Mouse (Mus musculus) limb, embryonic 15.5 days (tissue): ENCODE results near the gene Cand2. TPM values are rescaled to one million over a fixed set of nuclear protein-coding genes. Genes with fewer than 3 reads are reported as not detected.

ENCODE experiments used
- ATAC-seq: fragments of 200-750 bp; cut with Nextera tagmentation; 2 replicates; pipeline ENCODE4 v1.8.0; 2017; ENCODE audit warnings: low read depth, moderate TSS enrichment; ENCODE audit not compliant: insufficient number of reproducible peaks, low FRiP score, low TSS enrichment
- H3K27ac ChIP-seq: fragments of 300-500 bp; sonication (generic); 2 replicates; pipeline ENCODE4 v1.5.1; 2015; ENCODE audit warnings: moderate library complexity, mild to moderate bottlenecking, inconsistent platforms
- H3K27me3 ChIP-seq: fragments of 300-500 bp; sonication (generic); 2 replicates; pipeline ENCODE4 v1.6.1; 2015; ENCODE audit warnings: inconsistent platforms
- H3K36me3 ChIP-seq: fragments of 300-500 bp; sonication (generic); 2 replicates; pipeline ENCODE4 v1.6.1; 2015; ENCODE audit warnings: inconsistent platforms
- H3K4me1 ChIP-seq: fragments of 300-500 bp; sonication (generic); 2 replicates; pipeline ENCODE4 v1.6.1; 2015; ENCODE audit warnings: inconsistent platforms
- H3K4me2 ChIP-seq: fragments of 300-500 bp; sonication (generic); 2 replicates; pipeline ENCODE4 v1.6.1; 2015; ENCODE audit warnings: mild to moderate bottlenecking, inconsistent platforms
- H3K4me3 ChIP-seq: fragments of 300-500 bp; sonication (generic); 2 replicates; pipeline ENCODE4 v1.5.1; 2015; ENCODE audit warnings: mild to moderate bottlenecking, inconsistent platforms
- H3K9ac ChIP-seq: fragments of 300-500 bp; sonication (generic); 2 replicates; pipeline ENCODE4 v1.6.1; 2015; ENCODE audit warnings: inconsistent platforms
- H3K9me3 ChIP-seq: fragments of 300-500 bp; sonication (generic); 2 replicates; pipeline ENCODE4 v1.6.1; 2016; ENCODE audit warnings: inconsistent platforms
- WGBS: fragments of 180-500 bp; shearing (Covaris S2); methylation state at CpG from one replicate; pipeline ENCODE4 v1.1.7; 2015; 5-methylcytosine and 5-hydroxymethylcytosine counted together
- polyA plus RNA-seq: library from polyadenylated mRNA; unstranded; fragments of >200 nt; fragmentation: Nextera tagmentation; extraction: Ambion mirVana; gene quantifications from 2 replicates; pipeline ENCODE4 v1.2.1, GENCODE M21; 2015

Gene Cand2
- polyA plus RNA-seq: 33.8 and 36.2 TPM in 2 replicates

GRCm38 (mm10) chr6:115774501-115774921 lies at the start of gene Cand2:
Gene Cand2 (plus strand): TSS chr6:115774538.
- ATAC-seq: peak; percentile 85
- Histone ChIP-seq H3K4me3 (peak within 1 kb of the TSS; percentile 86), H3K36me3 (peaks cover 9% of the 10 kb centered on the region; the same call in 1 of the 2 replicates), H3K4me2 (peak within 1 kb of the TSS; percentile 74), H3K27me3 (no peaks in the 10 kb centered on the region), H3K27ac (peak within 1 kb of the TSS; percentile 91), H3K9ac (peak within 1 kb of the TSS; percentile 73), H3K9me3 (no peaks in the 10 kb centered on the region), H3K4me1 (peaks cover 25% of the 10 kb centered on the region)
- WGBS: 0% methylated on average over 18 of the region's 28 CpGs

DNA sequence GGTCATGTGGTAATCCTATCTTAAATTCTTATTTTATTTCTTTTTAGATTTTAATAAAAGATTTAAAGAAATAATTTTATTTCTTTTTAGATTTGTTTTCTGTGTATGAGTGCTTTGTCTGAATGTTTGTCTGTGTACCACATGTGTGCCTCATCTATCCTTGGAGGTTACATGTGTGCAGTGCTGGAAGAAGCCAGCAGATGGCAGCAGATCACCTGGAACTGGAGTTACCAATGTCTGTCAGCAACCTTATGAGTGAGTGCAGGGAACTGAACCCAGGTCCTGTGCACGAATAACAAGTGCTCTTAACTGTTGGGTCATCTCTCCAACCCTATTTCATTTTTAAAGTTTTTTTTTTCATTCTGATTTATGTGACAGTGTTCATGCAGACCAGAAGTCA lies 47.2 kb upstream of the Cand2 start:
- Histone ChIP-seq H3K9ac (no peak overlapping the region), H3K4me3 (no peak overlapping the region), H3K36me3 (no peaks in the 10 kb centered on the region), H3K4me1 (peaks cover 9% of the 10 kb centered on the region), H3K9me3 (no peaks in the 10 kb centered on the region), H3K27ac (no peak overlapping the region), H3K4me2 (no peak overlapping the region), H3K27me3 (no peaks in the 10 kb centered on the region)
- WGBS: 79% methylated on average over 1 of the region's 1 CpGs
- no peak for ATAC-seq

DNA sequence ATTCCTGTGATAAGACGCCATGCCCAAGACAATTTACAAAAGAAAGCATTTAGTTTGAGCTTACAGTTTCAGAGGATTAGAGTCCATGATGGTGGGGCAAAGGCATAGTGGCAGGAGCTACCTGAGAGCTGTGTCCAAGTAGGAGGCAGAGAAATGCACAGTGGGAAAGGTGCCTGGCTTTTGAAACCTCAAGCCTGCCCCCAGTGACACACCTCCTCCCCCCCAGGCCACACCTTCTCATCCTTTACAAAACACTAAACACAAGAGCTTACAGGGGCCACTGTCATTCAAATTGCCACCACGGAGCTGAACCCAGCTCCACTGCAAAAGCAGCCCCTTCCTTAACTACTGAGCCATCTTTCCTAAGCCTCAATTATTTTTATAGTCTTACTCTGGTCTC lies 46.8 kb upstream of the Cand2 start:
- no peak overlapping the region for H3K9ac ChIP-seq
- no peak overlapping the region for H3K4me2 ChIP-seq
- no peaks in the 10 kb centered on the region for H3K9me3 ChIP-seq
- no peaks in the 10 kb centered on the region for H3K36me3 ChIP-seq
- 55% methylated on average over 2 of the region's 2 CpGs for WGBS
- no peak overlapping the region for H3K4me3 ChIP-seq
- H3K27ac ChIP-seq: no peak overlapping the region
- peaks cover 9% of the 10 kb centered on the region for H3K4me1 ChIP-seq
- H3K27me3 ChIP-seq: no peaks in the 10 kb centered on the region
- no peak for ATAC-seq

DNA sequence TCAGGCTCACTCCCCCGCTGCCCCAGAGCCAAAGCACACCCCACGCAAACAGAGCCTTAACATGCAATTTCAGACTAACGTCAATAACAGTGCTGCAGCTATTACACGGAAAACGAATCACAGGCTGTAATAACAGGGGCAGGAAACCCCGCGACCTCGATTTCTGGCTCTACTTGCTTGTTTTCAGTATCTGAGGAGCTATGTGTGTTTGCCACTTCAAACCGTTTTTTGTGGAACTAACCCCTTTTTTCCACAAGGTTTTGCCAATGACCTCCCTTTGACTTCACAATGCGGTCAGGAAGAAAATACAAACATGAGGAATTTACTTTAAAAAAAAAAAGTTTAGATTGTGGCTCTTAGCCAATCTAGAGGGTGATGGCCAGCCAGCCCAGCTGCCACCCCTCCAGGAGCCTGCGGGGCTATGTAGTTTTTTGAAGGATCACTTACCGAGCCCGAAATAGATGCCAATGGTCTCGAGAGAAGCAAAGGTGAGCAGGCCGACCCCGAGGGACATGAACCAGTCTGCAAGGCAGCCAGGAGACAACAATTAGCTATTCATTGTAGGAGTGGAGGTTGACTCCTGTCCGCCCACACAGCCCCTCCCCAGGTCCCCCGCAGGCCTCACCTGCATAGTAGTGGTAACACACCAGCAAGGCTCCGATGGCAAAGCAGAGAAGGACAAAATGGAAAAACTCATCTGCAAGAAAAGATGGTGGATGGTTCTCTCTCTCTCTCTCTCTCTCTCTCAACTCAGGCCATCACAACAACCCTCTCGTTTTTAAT lies 43.6 kb upstream of the Cand2 start:
- Histone ChIP-seq H3K4me1 (peaks cover 13% of the 10 kb centered on the region), H3K27me3 (no peaks in the 10 kb centered on the region), H3K4me2 (peak overlapping the region; percentile 20), H3K27ac (peak overlapping the region; percentile 18; the same call in 1 of the 2 replicates), H3K9me3 (no peaks in the 10 kb centered on the region), H3K9ac (no peak overlapping the region), H3K4me3 (peak overlapping the region; percentile 14; the same call in 1 of the 2 replicates), H3K36me3 (no peaks in the 10 kb centered on the region)
- no peak for ATAC-seq
- 43% methylated on average over 20 of the region's 20 CpGs for WGBS

- peaks cover 13% of the 10 kb centered on the region for H3K4me1 ChIP-seq
- 77% methylated on average over 22 of the region's 22 CpGs for WGBS
- no peaks in the 10 kb centered on the region for H3K27me3 ChIP-seq
- ATAC-seq: no peak
- H3K4me3 ChIP-seq: no peak overlapping the region
- H3K9me3 ChIP-seq: no peaks in the 10 kb centered on the region
- no peak overlapping the region for H3K4me2 ChIP-seq
- H3K36me3 ChIP-seq: no peaks in the 10 kb centered on the region
- no peak overlapping the region for H3K9ac ChIP-seq
- no peak overlapping the region for H3K27ac ChIP-seq
These were observed 41.9 kb upstream of the Cand2 start for GRCm38 (mm10) chr6:115732341-115732928.

GRCm38 (mm10) chr6:115734909-115735308 lies 39.4 kb upstream of the Cand2 start:
- WGBS: 72% methylated on average over 4 of the region's 4 CpGs
- H3K4me2 ChIP-seq: no peak overlapping the region
- H3K27me3 ChIP-seq: no peaks in the 10 kb centered on the region
- no peak for ATAC-seq
- H3K27ac ChIP-seq: no peak overlapping the region
- H3K9me3 ChIP-seq: no peaks in the 10 kb centered on the region
- peaks cover 10% of the 10 kb centered on the region for H3K4me1 ChIP-seq
- no peaks in the 10 kb centered on the region for H3K36me3 ChIP-seq
- H3K9ac ChIP-seq: no peak overlapping the region
- H3K4me3 ChIP-seq: no peak overlapping the region

- H3K27me3 ChIP-seq: no peaks in the 10 kb centered on the region
- no peaks in the 10 kb centered on the region for H3K4me1 ChIP-seq
- ATAC-seq: no peak
- no peaks in the 10 kb centered on the region for H3K36me3 ChIP-seq
- H3K4me2 ChIP-seq: no peak overlapping the region
- 85% methylated on average over 5 of the region's 5 CpGs for WGBS
- no peaks in the 10 kb centered on the region for H3K9me3 ChIP-seq
- H3K27ac ChIP-seq: no peak overlapping the region
- H3K4me3 ChIP-seq: no peak overlapping the region
- H3K9ac ChIP-seq: no peak overlapping the region
These were observed 35.3 kb upstream of the Cand2 start for GRCm38 (mm10) chr6:115739056-115739455.

DNA sequence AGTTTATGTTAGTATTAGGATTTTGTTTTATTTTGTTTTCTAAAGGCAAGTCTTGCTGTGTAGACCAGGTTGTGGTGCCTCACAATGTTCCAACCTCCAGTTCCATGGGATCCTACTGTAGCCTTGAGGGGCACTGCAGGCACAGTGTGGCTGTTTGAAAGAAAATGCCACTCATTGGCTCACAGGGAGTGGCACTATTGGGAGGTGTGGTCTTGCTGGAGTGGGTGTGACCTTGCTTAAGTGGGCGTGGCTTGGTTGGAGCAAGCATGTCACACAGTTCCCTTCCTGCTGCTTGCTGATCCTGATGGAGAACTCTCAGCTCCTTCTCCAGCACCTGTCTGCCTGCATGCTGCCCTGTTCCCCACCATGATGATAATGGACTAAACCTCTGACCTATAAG lies 30.8 kb upstream of the Cand2 start:
- Histone ChIP-seq H3K27me3 (no peaks in the 10 kb centered on the region), H3K36me3 (no peaks in the 10 kb centered on the region), H3K4me1 (no peaks in the 10 kb centered on the region), H3K27ac (no peak overlapping the region), H3K9me3 (no peaks in the 10 kb centered on the region), H3K4me3 (no peak overlapping the region), H3K9ac (no peak overlapping the region), H3K4me2 (no peak overlapping the region)
- ATAC-seq: no peak
- 0% methylated on average over 1 of the region's 1 CpGs for WGBS

- H3K27me3 ChIP-seq: no peaks in the 10 kb centered on the region
- no peak overlapping the region for H3K4me3 ChIP-seq
- WGBS: 90% methylated on average over 1 of the region's 1 CpGs
These were observed 28.0 kb upstream of the Cand2 start for GRCm38 (mm10) chr6:115746326-115746725.

DNA sequence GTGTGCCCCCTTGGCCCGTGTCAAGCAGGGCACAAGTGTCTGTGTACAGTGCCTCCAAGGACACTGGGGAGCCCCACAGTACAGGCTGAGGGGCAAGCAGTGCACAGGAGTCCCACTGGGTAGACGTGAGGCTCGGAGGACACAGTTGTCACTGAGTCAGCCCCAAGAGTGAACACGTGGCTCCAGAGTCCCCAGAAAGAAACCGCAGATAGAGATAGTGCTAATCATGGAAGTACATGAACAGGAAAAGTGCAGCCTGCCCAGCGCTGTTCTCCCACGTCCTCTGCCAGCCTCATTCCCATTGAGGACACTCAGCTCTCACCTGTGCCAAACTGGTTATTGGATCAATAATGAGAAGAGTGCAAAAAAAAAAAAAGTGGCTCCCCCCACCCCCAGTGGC lies 18.8 kb upstream of the Cand2 start:
- no peak for ATAC-seq
- no peaks in the 10 kb centered on the region for H3K9me3 ChIP-seq
- 77% methylated on average over 7 of the region's 7 CpGs for WGBS
- H3K4me2 ChIP-seq: no peak overlapping the region
- no peak overlapping the region for H3K9ac ChIP-seq
- H3K4me1 ChIP-seq: 0 out of 2 replicates have a peak, but pooled peaks cover 6% of the 10 kb centered on the region
- no peak overlapping the region for H3K27ac ChIP-seq
- H3K4me3 ChIP-seq: no peak overlapping the region
- H3K36me3 ChIP-seq: no peaks in the 10 kb centered on the region
- no peaks in the 10 kb centered on the region for H3K27me3 ChIP-seq

More at GRCm38 (mm10) chr6:115746326-115746725, 28.0 kb upstream of the Cand2 start:
- H3K36me3 ChIP-seq: no peaks in the 10 kb centered on the region
- H3K4me1 ChIP-seq: no peaks in the 10 kb centered on the region
- no peak overlapping the region for H3K9ac ChIP-seq
- no peak for ATAC-seq
- no peak overlapping the region for H3K27ac ChIP-seq
- no peaks in the 10 kb centered on the region for H3K9me3 ChIP-seq
- no peak overlapping the region for H3K4me2 ChIP-seq

DNA sequence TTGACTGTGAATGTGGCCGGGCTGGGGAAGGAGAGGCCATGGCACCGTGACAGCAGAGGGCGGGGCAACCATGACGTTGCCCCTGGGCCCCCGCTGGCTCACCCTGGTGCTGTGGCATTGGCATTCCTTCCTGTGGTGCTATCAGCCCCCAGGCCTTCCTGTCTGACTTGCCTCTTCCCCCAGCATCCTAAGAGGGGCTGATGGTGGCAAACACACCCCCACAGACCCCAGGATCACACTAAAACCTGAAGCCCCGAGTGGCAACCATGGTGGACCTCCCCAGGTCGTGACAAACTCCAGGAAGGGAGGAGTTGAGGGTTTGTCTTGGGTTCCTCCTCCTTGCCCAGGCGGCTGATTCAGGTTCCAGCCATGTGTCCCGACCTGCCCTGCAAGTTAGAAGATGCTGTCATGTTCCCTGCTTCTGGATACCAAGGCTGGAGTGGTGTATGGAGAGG lies 15.3 kb upstream of the Cand2 start:
- Histone ChIP-seq H3K9me3 (no peaks in the 10 kb centered on the region), H3K4me2 (no peak overlapping the region), H3K9ac (no peak overlapping the region), H3K27me3 (no peaks in the 10 kb centered on the region), H3K4me1 (peaks cover 28% of the 10 kb centered on the region), H3K4me3 (peak overlapping the region; percentile 11), H3K36me3 (no peaks in the 10 kb centered on the region), H3K27ac (peak overlapping the region; percentile 54; the same call in 1 of the 2 replicates)
- 52% methylated on average over 9 of the region's 9 CpGs for WGBS
- ATAC-seq: no peak

DNA sequence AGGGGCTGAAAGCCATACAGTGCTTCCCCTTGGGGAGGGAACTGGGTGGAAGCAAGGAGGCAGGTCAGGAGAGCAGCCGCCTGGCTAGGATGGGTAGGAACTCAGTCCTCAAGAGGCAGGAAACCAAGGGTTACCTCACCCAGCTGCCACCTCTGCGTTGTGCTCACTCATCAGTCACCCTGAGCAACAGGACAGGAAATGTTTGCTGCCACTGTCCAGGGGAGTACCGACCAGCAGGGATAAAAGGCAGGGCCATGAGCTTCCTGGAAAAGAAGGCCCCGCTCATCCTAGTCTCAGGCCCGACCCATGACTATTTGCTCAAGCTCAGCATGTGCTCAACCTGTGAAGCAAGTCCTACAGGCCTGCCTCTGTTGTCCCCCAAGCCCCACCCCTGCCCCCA lies 14.9 kb upstream of the Cand2 start:
- no peaks in the 10 kb centered on the region for H3K9me3 ChIP-seq
- no peak overlapping the region for H3K9ac ChIP-seq
- 47% methylated on average over 5 of the region's 5 CpGs for WGBS
- no peak overlapping the region for H3K4me3 ChIP-seq
- ATAC-seq: no peak
- H3K36me3 ChIP-seq: no peaks in the 10 kb centered on the region
- H3K27me3 ChIP-seq: no peaks in the 10 kb centered on the region
- H3K27ac ChIP-seq: peak overlapping the region; percentile 54; the same call in 1 of the 2 replicates
- peaks cover 32% of the 10 kb centered on the region for H3K4me1 ChIP-seq
- H3K4me2 ChIP-seq: no peak overlapping the region
